Mouse (Mus musculus) retina, postnatal 7 days (tissue): ENCODE measurements at regions not wholly inside any gene's neighbourhood (a gene's known extent, or its start where the extent isn't known, plus 50 kb on each side); places are given as distances from the start of the nearest gene placed in this dataset.

Source experiments
- DNase-seq: peaks from one replicate; pipeline ENCODE4 v3.0.0-alpha.2; 2012; ENCODE audit warnings: low read depth, low spot score

DNA sequence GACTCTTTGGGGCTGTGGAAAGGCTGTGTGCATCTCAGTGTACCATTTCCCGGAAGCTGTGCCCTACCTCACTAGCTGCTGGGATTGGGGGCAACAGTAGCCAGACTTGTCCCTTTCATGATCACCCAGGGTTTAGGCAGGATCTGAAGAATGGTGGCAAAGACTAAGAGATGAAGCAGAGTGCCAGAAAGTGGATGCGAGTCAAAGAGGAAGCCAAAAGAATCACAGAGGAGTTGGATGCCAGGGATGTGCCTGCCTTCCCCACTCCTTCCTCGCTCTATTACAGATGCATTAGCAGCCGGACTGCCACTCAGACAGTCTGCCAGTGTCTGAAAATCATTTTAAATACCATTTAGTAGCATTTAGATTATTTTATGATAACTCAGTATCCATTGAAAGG is 271.5 kb upstream of the Slc24a2 start:
- no peak for DNase-seq

GRCm38 (mm10) chr4:87500441-87500840 is 270.2 kb upstream of the Slc24a2 start:
- no peak for DNase-seq

- DNase-seq = no peak
Measured at GRCm38 (mm10) chr4:87487798-87488197, 257.5 kb upstream of the Slc24a2 start.

GRCm38 (mm10) chr4:87475537-87475936 is 245.3 kb upstream of the Slc24a2 start:
- DNase-seq = no peak

DNA sequence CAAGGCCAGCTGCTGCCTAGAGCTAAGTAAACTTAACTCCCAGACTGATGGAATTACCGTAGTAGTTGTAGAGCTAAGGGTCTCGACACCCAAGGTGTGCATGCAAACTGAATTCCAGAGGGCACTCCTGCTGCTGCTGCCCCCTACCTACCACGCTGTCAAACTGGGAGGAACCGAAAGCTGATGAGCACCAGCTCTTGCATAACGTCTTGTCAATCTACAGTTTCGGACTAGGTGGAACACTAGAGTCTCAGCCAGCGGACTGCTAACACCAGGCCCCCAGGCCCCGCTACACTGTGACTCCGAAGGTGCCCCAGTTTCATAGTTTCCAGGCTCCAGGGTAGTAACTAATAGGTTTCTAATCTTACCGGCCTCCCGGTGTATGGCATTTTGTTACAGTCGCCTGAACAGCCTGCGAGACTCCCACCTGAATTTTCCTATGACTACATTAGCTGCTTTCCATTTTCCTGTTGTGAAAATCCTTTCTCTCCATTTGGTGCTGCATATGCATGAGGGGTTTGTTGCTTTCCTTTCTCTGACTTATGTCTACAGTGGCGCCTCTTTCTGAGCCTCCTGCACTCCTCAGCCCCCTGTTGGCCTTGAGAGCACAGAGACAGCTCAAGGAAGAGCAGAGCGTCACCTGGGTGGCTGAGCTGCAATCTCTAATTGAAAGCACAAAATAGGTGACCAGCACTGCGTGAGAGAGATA is 243.2 kb upstream of the Slc24a2 start:
- no peak for DNase-seq

DNA sequence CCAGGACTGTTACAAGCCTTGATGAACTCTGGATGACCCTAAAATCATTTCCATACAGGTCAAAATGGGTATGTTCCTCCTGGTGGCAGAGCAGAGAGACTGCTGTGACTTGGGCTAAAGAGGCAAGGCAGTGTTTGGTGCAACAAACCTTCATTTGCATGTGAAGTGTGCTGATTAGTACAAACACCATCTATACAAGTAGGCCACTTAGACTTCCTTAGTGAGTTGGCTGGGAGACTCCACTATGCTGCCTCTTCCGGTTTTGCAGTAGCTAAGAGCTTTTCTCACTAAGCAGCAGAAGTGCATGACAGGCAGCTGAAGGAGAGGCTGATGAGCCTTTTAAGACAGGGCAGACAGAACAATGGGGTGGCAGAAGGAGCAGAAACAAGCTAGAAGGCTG is 242.5 kb upstream of the Slc24a2 start:
- no peak for DNase-seq

DNA sequence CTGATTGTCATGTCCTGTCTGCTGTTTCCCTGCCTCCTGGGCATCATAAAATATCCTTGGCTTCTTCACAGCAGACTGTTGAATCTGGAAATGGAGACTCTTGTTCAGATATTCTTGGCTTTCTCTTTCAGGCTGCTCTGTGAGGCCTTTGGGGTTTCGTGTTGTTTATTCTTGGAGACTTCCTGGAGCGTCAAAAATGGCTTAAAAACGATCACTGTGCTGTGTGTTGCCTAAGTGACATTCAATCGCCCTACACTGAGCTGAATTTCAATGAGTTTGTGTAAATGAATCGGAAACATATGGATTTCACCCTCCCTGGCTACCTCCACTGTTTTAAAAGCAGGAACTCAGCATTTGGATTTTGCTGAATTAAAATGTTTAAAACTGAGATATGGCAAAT is 241.1 kb upstream of the Slc24a2 start:
- DNase-seq = no peak

GRCm38 (mm10) chr4:87467600-87467999 is 237.3 kb upstream of the Slc24a2 start:
- DNase-seq = no peak

- DNase-seq = no peak
Measured at GRCm38 (mm10) chr4:87467018-87467417, 236.7 kb upstream of the Slc24a2 start.

- peak; percentile 9 for DNase-seq
Measured at GRCm38 (mm10) chr4:87461181-87461912, 231.1 kb upstream of the Slc24a2 start.

- DNase-seq = no peak
Measured at GRCm38 (mm10) chr4:87455863-87456578, 225.7 kb upstream of the Slc24a2 start.

DNA sequence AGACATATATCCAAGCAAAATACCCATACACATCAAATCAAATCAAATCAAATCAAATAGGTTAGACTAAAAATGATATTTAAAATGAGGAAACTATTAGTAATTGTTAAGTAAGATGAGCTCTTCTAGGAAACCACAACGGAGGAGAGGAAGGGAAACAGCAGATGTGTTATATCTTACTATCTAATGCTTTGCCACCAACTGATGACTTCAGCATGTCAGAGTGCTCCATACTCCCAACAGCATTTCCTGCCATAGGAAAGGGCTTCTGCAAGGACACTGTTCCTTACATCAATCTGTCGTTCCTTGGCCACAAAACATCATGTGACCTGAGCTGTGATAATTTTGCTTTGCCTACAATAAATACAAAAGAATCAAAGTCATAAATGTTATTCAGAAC is 221.8 kb upstream of the Slc24a2 start:
- DNase-seq = no peak

DNA sequence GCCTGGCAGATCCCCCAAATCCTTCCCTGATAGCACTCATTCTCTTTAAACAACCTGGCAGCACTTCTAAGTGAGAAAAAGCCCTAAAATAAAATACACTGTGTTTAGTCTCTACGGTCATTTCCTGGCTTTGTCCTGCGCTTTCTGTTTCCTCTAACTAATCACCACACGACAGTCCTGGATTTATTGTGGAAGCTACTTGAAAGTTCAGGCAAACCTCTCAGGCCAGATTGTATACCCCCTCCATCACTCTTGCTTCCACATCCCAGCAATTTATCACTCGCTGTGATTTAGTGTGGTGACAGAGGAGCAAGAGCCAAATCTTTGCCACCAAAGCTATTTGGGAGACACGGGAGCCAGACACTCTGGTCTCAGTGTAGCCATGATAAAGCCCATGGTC is 221.0 kb upstream of the Slc24a2 start:
- no peak for DNase-seq

- DNase-seq = no peak
Measured at GRCm38 (mm10) chr4:87448338-87448737, 218.1 kb upstream of the Slc24a2 start.

DNA sequence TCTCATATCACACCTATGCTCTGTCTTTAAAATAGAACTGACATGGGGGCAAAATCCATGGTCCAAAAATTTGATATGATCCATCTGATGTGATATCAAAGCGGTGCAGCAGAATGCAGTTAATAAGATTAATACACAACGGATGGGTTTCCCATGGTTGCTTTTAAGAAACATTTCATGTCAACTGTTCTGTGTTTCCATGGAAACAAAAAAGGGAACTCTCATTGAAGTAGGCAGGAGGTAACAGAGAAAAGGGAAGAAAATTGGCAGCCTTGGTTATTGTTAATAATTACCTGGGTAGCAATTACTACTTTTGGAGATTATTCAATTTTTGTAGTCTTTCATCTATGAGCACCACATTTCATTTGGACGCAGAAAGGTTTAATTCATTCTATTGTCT is 216.6 kb upstream of the Slc24a2 start:
- DNase-seq = no peak

DNA sequence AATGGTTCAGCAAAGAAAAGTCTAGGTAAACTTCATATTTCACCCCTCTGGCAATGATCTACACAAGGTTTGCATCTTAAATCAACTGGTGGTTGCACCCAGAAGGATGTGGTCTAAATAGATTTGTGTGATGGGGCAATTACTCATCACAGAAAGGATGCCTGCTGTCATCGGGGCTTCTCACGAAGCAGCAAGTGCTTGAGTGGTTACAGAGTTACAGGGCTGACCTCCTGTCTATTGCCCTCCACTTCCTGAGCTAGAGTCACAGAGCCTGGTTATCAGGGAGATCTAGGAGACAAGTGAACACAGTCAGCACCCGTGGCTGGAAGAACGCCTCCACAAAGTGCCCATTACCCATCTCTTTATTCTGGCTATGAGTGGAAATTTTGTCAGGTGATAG is 203.9 kb upstream of the Slc24a2 start:
- DNase-seq = no peak

- DNase-seq = no peak
Measured at GRCm38 (mm10) chr4:87428374-87428773, 198.1 kb upstream of the Slc24a2 start.

DNA sequence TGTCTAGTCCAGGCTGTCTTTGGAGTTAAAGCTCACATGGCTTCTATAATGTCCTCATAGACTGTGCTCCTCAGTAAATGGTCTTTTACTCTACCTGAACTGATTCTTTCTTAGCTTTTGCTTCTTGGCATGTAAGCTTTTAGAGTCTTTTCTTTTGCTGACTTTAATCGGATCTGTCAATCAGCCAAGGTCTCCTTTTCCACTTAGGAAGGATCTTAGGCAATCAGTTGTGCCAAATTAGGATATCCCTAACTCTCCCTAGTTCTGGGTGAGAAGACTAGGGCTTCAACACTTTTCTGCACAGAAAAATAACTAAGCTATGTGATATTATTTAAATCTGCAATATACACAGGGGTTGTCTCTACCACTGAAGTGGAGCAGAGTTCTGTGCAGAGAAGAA is 193.8 kb upstream of the Slc24a2 start:
- DNase-seq = no peak

DNA sequence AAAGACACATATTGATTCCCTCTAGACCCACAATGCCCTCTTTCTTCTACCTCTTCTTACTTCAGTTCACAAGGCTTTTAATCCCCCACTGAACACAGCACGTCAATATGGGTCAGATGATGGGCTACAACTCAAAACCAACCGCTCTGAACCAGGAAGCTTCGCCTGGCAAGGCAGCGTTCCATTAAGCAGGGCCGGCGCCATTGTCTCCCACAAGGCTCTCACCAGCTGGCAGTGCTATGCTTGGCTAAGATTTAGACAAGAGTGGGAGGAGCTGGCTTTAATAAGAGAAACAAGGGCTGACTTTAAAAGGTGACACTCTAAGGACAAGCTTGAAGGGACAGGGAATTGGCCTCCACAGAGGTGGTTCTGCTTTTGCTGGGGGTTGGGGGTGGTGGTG is 192.3 kb upstream of the Slc24a2 start:
- no peak for DNase-seq

DNA sequence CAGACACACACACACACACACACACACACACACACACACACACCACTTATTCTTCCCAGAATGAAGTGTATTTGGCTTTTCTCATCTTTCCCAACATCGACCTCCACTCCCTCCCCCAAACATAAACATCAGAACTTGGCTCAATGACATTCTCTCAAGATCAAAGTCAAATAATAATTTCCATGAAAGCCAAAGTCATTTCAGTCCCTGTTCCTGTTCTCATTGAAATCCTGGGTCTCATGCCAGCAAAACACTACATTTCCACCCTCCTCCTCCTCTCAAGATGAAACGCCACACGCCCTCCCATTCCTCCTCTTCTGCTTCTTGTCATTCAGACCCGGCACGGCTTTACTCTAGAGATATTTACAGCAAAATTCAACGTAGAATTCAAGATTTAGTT is 173.1 kb upstream of the Slc24a2 start:
- DNase-seq = no peak

DNA sequence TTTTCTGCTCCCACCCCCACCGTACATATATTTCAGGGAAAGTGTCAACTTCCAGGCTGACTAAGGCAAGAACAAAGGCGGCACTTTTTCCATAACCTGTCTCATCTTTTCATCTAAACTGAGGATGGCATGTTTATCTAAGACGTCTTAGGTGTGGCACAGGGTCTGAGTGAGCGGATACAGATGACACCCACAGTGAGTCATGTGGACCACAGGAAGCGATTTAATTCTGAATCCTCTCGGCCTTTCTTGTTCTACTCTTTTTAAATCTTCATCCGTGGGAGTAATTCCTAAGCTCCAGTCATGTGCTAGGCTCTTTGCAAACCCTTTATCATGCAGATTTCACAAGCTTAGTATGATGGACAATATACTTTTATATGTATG is 171.9 kb upstream of the Slc24a2 start:
- DNase-seq = no peak

GRCm38 (mm10) chr4:87401316-87402172 is 171.3 kb upstream of the Slc24a2 start:
- peak; percentile 14 for DNase-seq
